Mouse (Mus musculus): ENCODE data around the gene Isg20l2.

GRCm38 (mm10) chr3:87884708-87885251 is 45.3 kb upstream of the Isg20l2 start:
- TF ChIP-seq POLR2A (IDR thresholded peaks at IDR 0.05; ENCODE audit: borderline replicate concordance, extremely low read depth, insufficient read depth, insufficient read length, poor library complexity, severe bottlenecking) (no peak), CTCF (IDR thresholded peaks at IDR 0.05; ENCODE audit: borderline replicate concordance, extremely low read depth, insufficient read depth, insufficient read length) (no peak)
